Mouse (Mus musculus) spleen, postnatal 14 days (tissue): ENCODE results near the gene Add3.

ENCODE experiments used
- DNase-seq, 2 experiments: peaks; one replicate each; pipeline ENCODE4 v3.0.0; 2021 to 2022; ENCODE audit warnings: low spot score in 2 of 2

Add3 gene

GRCm38 (mm10) chr19:53233586-53233985, 93.3 kb downstream of the Add3 start:
- no peak for DNase-seq

- no peak for DNase-seq
Observed at GRCm38 (mm10) chr19:53241806-53242205, 101.6 kb downstream of the Add3 start.

- DNase-seq: no peak
Observed at GRCm38 (mm10) chr19:53243956-53244355, 103.7 kb downstream of the Add3 start.

- DNase-seq: no peak
Observed at GRCm38 (mm10) chr19:53247558-53247957, 107.3 kb downstream of the Add3 start.

GRCm38 (mm10) chr19:53248023-53248494, 107.8 kb downstream of the Add3 start:
- DNase-seq: peak in 1 of 2 experiments; percentile 40

- DNase-seq: no peak
Observed at GRCm38 (mm10) chr19:53251015-53251414, 110.8 kb downstream of the Add3 start.

- DNase-seq: no peak
Observed at GRCm38 (mm10) chr19:53251656-53252055, 111.4 kb downstream of the Add3 start.

GRCm38 (mm10) chr19:53252111-53253028, 112.1 kb downstream of the Add3 start:
- no peak for DNase-seq

GRCm38 (mm10) chr19:53256361-53256760, 116.1 kb downstream of the Add3 start:
- no peak for DNase-seq

- peak; percentile 46 to 56 for DNase-seq
Observed at GRCm38 (mm10) chr19:53256991-53257594, 116.8 kb downstream of the Add3 start.

- peak; percentile 68 to 80 for DNase-seq
Observed at GRCm38 (mm10) chr19:53257631-53258560, 117.7 kb downstream of the Add3 start.

GRCm38 (mm10) chr19:53258740-53259506, 118.7 kb downstream of the Add3 start:
- DNase-seq: no peak

- no peak for DNase-seq
Observed at GRCm38 (mm10) chr19:53259541-53259940, 119.3 kb downstream of the Add3 start.

GRCm38 (mm10) chr19:53260261-53260660, 120.0 kb downstream of the Add3 start:
- DNase-seq: no peak

- no peak for DNase-seq
Observed at GRCm38 (mm10) chr19:53260828-53261227, 120.6 kb downstream of the Add3 start.

GRCm38 (mm10) chr19:53262061-53262460, 121.8 kb downstream of the Add3 start:
- no peak for DNase-seq

GRCm38 (mm10) chr19:53263859-53264733, 123.9 kb downstream of the Add3 start:
- DNase-seq: no peak

GRCm38 (mm10) chr19:53264821-53265727, 124.8 kb downstream of the Add3 start:
- DNase-seq: no peak

GRCm38 (mm10) chr19:53267305-53267704, 127.1 kb downstream of the Add3 start:
- no peak for DNase-seq
